Mouse (Mus musculus) effector memory CD4-positive, alpha-beta T cell, adult 7 months (primary cell): ENCODE data around the gene Rnf225. TPM values are rescaled to one million over a fixed set of nuclear protein-coding genes. Genes with fewer than 3 reads are reported as not detected.

Source experiments
- polyA plus RNA-seq: library from polyadenylated mRNA; unstranded; fragments of 100-300 nt; shearing (Covaris generic); gene quantifications from one replicate; pipeline ENCODE4 v1.2.1, GENCODE M21; 2017

Rnf225 gene
- 0.16 TPM for polyA plus RNA-seq

DNA sequence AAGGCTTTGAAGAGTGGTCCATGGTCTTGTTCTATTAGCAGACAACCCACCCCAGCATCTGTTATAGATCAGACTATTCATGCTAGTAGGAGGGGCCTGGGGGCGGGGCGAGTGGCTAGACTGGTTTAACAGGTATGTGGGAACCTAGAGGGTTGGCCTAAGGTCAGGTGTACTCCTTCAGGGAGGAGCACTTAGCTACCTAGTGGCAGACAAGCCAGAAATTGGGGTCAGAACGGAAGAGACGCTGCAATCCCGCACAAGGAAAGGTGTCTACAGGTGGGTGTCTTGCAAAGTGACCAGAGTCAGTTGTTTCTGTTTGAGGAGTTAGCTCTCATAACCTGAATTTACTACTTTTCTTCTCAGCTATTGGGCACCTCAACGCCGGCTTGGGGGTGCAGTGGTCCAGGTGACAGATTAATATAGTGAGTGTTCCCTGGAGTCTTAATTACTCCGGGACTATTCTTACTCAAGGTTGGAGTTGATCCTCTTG lies at the start of gene Rnf225:
Gene Rnf225 (plus strand): TSS at position 226 of the 490 bp plus-strand sequence.

GRCm38 (mm10) chr7:12880911-12881660 lies 46.1 kb upstream of the Rnf225 start, which contains the start of gene Zfp128:
Gene Zfp128, plus strand, starts transcription at chr7:12881177.

GRCm38 (mm10) chr7:12897655-12898410 lies 29.4 kb upstream of the Rnf225 start, which contains the start of gene Zscan22:
Gene Zscan22, plus strand, starts transcription at chr7:12897815.

DNA sequence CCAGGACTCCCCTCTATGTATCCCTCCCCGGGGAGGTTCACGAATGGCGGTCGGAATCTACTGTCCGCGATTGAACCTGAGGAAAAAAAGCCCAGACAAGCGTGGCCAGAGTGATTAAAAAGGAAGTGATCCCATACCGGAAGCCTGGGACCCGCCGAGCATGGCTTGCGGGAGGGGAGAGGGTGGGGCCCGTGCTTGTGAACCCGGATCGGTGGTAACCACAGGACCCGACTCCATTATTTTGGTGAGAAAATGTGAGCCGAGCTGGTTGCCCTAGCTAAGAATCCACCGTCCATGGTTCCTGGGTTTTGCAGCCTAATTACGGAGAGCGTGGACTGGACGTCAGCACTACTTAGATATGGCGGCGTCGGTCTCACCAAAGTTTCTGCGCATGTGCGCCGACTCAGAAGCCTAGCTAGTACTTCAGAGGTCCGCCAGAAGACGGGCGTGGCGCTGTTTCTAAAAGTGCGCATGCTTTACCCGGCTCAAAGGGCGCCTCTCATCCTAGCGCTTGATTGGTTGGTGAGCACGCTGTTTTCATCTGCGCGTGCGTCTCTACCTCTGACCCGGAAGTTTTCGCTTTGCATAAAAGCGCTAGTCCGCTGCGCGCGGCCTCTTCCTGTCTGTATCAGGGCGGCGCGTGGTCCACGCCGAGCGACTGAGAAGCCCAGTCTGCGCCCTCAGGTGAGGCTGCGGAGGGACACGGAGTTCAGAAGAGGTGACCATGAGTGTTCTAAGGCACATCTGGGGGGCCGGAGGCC lies 5.3 kb upstream of the Rnf225 start, which contains the start of gene Rps5:
Gene Rps5 (plus strand): TSS at position 586 of the 761 bp plus-strand sequence.

GRCm38 (mm10) chr7:12965678-12966091 lies 38.5 kb downstream of the Rnf225 start, which contains the start of gene Zfp324:
Gene Zfp324, plus strand, starts transcription at chr7:12965838.

GRCm38 (mm10) chr7:12977682-12978389 lies 50.6 kb downstream of the Rnf225 start, which contains the start of gene Zfp446:
Gene Zfp446, plus strand, starts transcription at chr7:12977848.

Other genes starting within 250 kb of the Rnf225 start
- not detected for gene Vmn2r55, start 242.4 kb upstream of the Rnf225 start, polyA plus RNA-seq
- gene Vmn2r56, start 192.4 kb upstream of the Rnf225 start, polyA plus RNA-seq: not detected
- gene Zscan18, start 123.8 kb upstream of the Rnf225 start, polyA plus RNA-seq: 14.1 TPM
- gene Zfp329, start 108.6 kb upstream of the Rnf225 start, polyA plus RNA-seq: 6.6 TPM
- gene Zfp110, start 92.7 kb upstream of the Rnf225 start, polyA plus RNA-seq: 97.7 TPM
- gene Zfp128, start 46.2 kb upstream of the Rnf225 start, polyA plus RNA-seq: 0.33 TPM
- gene Zscan22, start 29.6 kb upstream of the Rnf225 start, polyA plus RNA-seq: 6.1 TPM
- gene Rps5, start 5.1 kb upstream of the Rnf225 start, polyA plus RNA-seq: 1,064 TPM
- 1.0 TPM for gene Zfp324, start 38.4 kb downstream of the Rnf225 start, polyA plus RNA-seq
- 4.5 TPM for gene Zfp446, start 50.4 kb downstream of the Rnf225 start, polyA plus RNA-seq
- 0.96 TPM for gene Slc27a5, start 70.8 kb downstream of the Rnf225 start, polyA plus RNA-seq
- gene Trim28, start 71.7 kb downstream of the Rnf225 start, polyA plus RNA-seq: 88.3 TPM
- gene Zbtb45, start 82.6 kb downstream of the Rnf225 start, polyA plus RNA-seq: 5.0 TPM
- 170 TPM for gene Chmp2a, start 107.4 kb downstream of the Rnf225 start, polyA plus RNA-seq
- gene Ube2m, start 110.9 kb downstream of the Rnf225 start, polyA plus RNA-seq: 140 TPM
- 0.67 TPM for gene Mzf1, start 127.3 kb downstream of the Rnf225 start, polyA plus RNA-seq
- 0.06 TPM for gene Vmn1r85, start 167.8 kb downstream of the Rnf225 start, polyA plus RNA-seq
- 0.06 TPM for gene Vmn1r86, start 192.5 kb downstream of the Rnf225 start, polyA plus RNA-seq
- gene Vmn1r87, start 212.7 kb downstream of the Rnf225 start, polyA plus RNA-seq: not detected
- gene Vmn1r88, start 232.2 kb downstream of the Rnf225 start, polyA plus RNA-seq: 0.13 TPM